Mouse (Mus musculus) lung, embryonic 14.5 days (tissue): ENCODE results near the gene Ric8b. TPM values are rescaled to one million over a fixed set of nuclear protein-coding genes. Genes with fewer than 3 reads are reported as not detected.
A peak's percentile ranks its signal among the peaks of the same experiment; 100 is the strongest.

Source experiments
- ATAC-seq: fragments of 200-750 bp; cut with Nextera tagmentation; 2 replicates; pipeline ENCODE4 v1.8.0; 2017; ENCODE audit warnings: mild to moderate bottlenecking, moderate TSS enrichment, moderate library complexity; ENCODE audit not compliant: insufficient read depth
- DNase-seq: peaks from one replicate; pipeline ENCODE4 v3.0.0-alpha.2; 2015
- H3K27ac ChIP-seq: fragments of 300-500 bp; sonication (generic); 2 replicates; pipeline ENCODE4 v1.5.1; 2014; ENCODE audit warnings: low read depth, mild to moderate bottlenecking, moderate library complexity
- H3K27me3 ChIP-seq: fragments of 300-500 bp; sonication (generic); 2 replicates; pipeline ENCODE4 v1.6.1; 2014; ENCODE audit warnings: low read length, control low read depth; ENCODE audit not compliant: insufficient read depth
- H3K36me3 ChIP-seq: fragments of 300-500 bp; sonication (generic); 2 replicates; pipeline ENCODE4 v1.6.1; 2014; ENCODE audit warnings: control low read depth; ENCODE audit not compliant: insufficient read depth
- H3K4me1 ChIP-seq: fragments of 300-500 bp; sonication (generic); 2 replicates; pipeline ENCODE4 v1.6.1; 2014; ENCODE audit warnings: antibody characterized with exemption, control low read depth; ENCODE audit not compliant: insufficient read depth
- H3K4me2 ChIP-seq: fragments of 300-500 bp; sonication (generic); 2 replicates; pipeline ENCODE4 v1.6.1; 2014; ENCODE audit warnings: mild to moderate bottlenecking
- H3K4me3 ChIP-seq: fragments of 300-500 bp; sonication (generic); 2 replicates; pipeline ENCODE4 v1.5.1; 2014; ENCODE audit warnings: low read depth, low read length
- H3K9ac ChIP-seq: fragments of 300-500 bp; sonication (generic); 2 replicates; pipeline ENCODE4 v1.6.1; 2014
- H3K9me3 ChIP-seq: fragments of 300-500 bp; sonication (generic); 2 replicates; pipeline ENCODE4 v1.6.1; 2016; ENCODE audit warnings: low read depth, low read length, control low read depth
- CTCF ChIP-seq: IDR thresholded peaks from 2 replicates; pipeline ENCODE4 v1.5.1; 2016; ENCODE audit warnings: antibody characterized with exemption, low read depth
- WGBS: fragments of 180-500 bp; shearing (Covaris S2); extraction: QIAGEN DNeasy Blood & Tissue Kit; methylation state at CpG from one replicate; pipeline ENCODE4 v1.1.7; 2014; 5-methylcytosine and 5-hydroxymethylcytosine counted together
- polyA plus RNA-seq: library from polyadenylated mRNA; unstranded; fragments of >200 nt; fragmentation: Nextera tagmentation; extraction: Ambion mirVana; gene quantifications from 2 replicates; pipeline ENCODE4 v1.2.1, GENCODE M21; 2014

Gene Ric8b
- 17.5 and 18.6 TPM in 2 replicates for polyA plus RNA-seq

GRCm38 (mm10) chr10:84916810-84917730 is at the start of gene Ric8b:
TSS of gene Ric8b (plus strand) at chr10:84917616.
- DNase-seq (peak; percentile 98), ATAC-seq (peak; percentile 98)
- Histone ChIP-seq H3K4me2 (peak within 1 kb of the TSS; percentile 72), H3K9me3 (no peaks in the 10 kb centered on the region), H3K36me3 (no peaks in the 10 kb centered on the region), H3K27me3 (no peaks in the 10 kb centered on the region), H3K4me3 (peak within 1 kb of the TSS; percentile 86), H3K4me1 (peaks cover 11% of the 10 kb centered on the region), H3K27ac (peak within 1 kb of the TSS; percentile 92), H3K9ac (peak within 1 kb of the TSS; percentile 80)
- WGBS = under 1% methylated on average over 50 of the region's 51 CpGs
- no peak for TF ChIP-seq CTCF

- Histone ChIP-seq H3K4me1 (no peaks in the 10 kb centered on the region), H3K4me3 (no peak overlapping the region), H3K36me3 (no peaks in the 10 kb centered on the region), H3K9me3 (no peaks in the 10 kb centered on the region), H3K9ac (no peak overlapping the region), H3K27me3 (no peaks in the 10 kb centered on the region), H3K27ac (no peak overlapping the region), H3K4me2 (no peak overlapping the region)
- 57% methylated on average over 12 of the region's 12 CpGs for WGBS
- ATAC-seq (no peak), DNase-seq (no peak)
- TF ChIP-seq CTCF = no peak
Measured at GRCm38 (mm10) chr10:84871285-84871684, 46.1 kb upstream of the Ric8b start.

GRCm38 (mm10) chr10:84871921-84872320 is 45.5 kb upstream of the Ric8b start:
- H3K4me3 ChIP-seq = no peak overlapping the region
- H3K4me2 ChIP-seq = no peak overlapping the region
- H3K27ac ChIP-seq = no peak overlapping the region

GRCm38 (mm10) chr10:84879823-84880571 is 37.4 kb upstream of the Ric8b start:
- Histone ChIP-seq H3K36me3 (no peaks in the 10 kb centered on the region), H3K4me3 (no peak overlapping the region), H3K4me1 (no peaks in the 10 kb centered on the region), H3K4me2 (no peak overlapping the region), H3K27me3 (no peaks in the 10 kb centered on the region), H3K9me3 (no peaks in the 10 kb centered on the region), H3K9ac (no peak overlapping the region), H3K27ac (no peak overlapping the region)
- ATAC-seq (no peak), DNase-seq (no peak)
- WGBS = 69% methylated on average over 9 of the region's 9 CpGs
- TF ChIP-seq CTCF = no peak

More at GRCm38 (mm10) chr10:84871921-84872320, 45.5 kb upstream of the Ric8b start:
- no peak for ATAC-seq
- H3K36me3 ChIP-seq = no peaks in the 10 kb centered on the region
- no peak for DNase-seq
- no peak for TF ChIP-seq CTCF
- no peaks in the 10 kb centered on the region for H3K9me3 ChIP-seq
- 62% methylated on average over 4 of the region's 4 CpGs for WGBS
- H3K4me1 ChIP-seq = no peaks in the 10 kb centered on the region
- no peaks in the 10 kb centered on the region for H3K27me3 ChIP-seq
- H3K9ac ChIP-seq = no peak overlapping the region

- DNase-seq = no peak
- Histone ChIP-seq H3K27me3 (no peaks in the 10 kb centered on the region), H3K36me3 (no peaks in the 10 kb centered on the region), H3K27ac (no peak overlapping the region), H3K9me3 (no peaks in the 10 kb centered on the region), H3K4me2 (no peak overlapping the region), H3K9ac (no peak overlapping the region), H3K4me3 (no peak overlapping the region), H3K4me1 (peaks cover 15% of the 10 kb centered on the region)
- no peak for TF ChIP-seq CTCF
- 76% methylated on average over 2 of the region's 2 CpGs for WGBS
- ATAC-seq = no peak
Measured at GRCm38 (mm10) chr10:84882528-84882927, 34.9 kb upstream of the Ric8b start.

DNA sequence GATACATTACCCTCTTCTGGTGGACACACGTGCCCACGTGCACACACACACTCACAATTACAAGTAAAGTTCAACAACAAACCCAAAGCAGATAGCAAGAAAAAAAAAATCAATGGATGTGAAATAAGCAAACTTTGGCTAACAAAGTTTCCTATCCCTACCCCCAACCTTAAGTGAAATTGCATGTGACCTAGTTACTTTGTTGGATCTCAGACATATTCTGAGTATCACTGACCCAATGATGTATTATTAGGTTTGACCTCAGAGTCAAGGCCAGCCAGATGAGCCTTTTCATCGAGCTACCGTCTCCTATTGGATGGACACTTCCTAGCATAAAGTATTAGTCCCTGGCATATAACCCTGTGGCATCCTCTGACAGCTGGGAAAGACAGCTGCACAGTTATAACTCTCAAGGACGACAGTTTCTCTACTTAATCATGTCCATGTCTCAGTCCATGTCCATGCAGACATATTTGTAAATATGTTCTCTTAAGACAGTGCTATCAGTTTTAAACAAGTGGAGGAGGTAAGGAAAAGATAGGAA is 32.0 kb upstream of the Ric8b start:
- no peak overlapping the region for H3K4me3 ChIP-seq
- H3K4me2 ChIP-seq = no peak overlapping the region
- DNase-seq (no peak), ATAC-seq (no peak)
- H3K36me3 ChIP-seq = no peaks in the 10 kb centered on the region
- H3K27me3 ChIP-seq = no peaks in the 10 kb centered on the region
- no peak overlapping the region for H3K9ac ChIP-seq
- TF ChIP-seq CTCF = no peak
- H3K4me1 ChIP-seq = peaks cover 15% of the 10 kb centered on the region
- 43% methylated on average over 5 of the region's 5 CpGs for WGBS
- no peak overlapping the region for H3K27ac ChIP-seq
- H3K9me3 ChIP-seq = no peaks in the 10 kb centered on the region
